Mouse (Mus musculus) intestine, embryonic 15.5 days (tissue): ENCODE data around the gene Marveld1. TPM values are rescaled to one million over a fixed set of nuclear protein-coding genes. Genes with fewer than 3 reads are reported as not detected.
A peak's percentile ranks its signal among the peaks of the same experiment; 100 is the strongest.

ENCODE experiments used
- ATAC-seq: fragments of 200-750 bp; cut with Nextera tagmentation; 2 replicates; pipeline ENCODE4 v1.8.0; 2017; ENCODE audit warnings: moderate TSS enrichment, moderate library complexity
- H3K27ac ChIP-seq: fragments of 300-500 bp; sonication (generic); 2 replicates; pipeline ENCODE4 v1.5.1; 2015; ENCODE audit warnings: mild to moderate bottlenecking, inconsistent platforms
- H3K27me3 ChIP-seq: fragments of 300-500 bp; sonication (generic); replicated peaks from 2 replicates; pipeline ENCODE4 v1.6.1; 2015; ENCODE audit warnings: inconsistent platforms
- H3K36me3 ChIP-seq: fragments of 300-500 bp; sonication (generic); 2 replicates; pipeline ENCODE4 v1.6.1; 2015; ENCODE audit warnings: inconsistent platforms
- H3K4me1 ChIP-seq: fragments of 300-500 bp; sonication (generic); replicated peaks from 2 replicates; pipeline ENCODE4 v1.6.1; 2015; ENCODE audit warnings: inconsistent platforms
- H3K4me2 ChIP-seq: fragments of 300-500 bp; sonication (generic); replicated peaks from 2 replicates; pipeline ENCODE4 v1.6.1; 2015; ENCODE audit warnings: mild to moderate bottlenecking, inconsistent platforms
- H3K4me3 ChIP-seq: fragments of 300-500 bp; sonication (generic); replicated peaks from 2 replicates; pipeline ENCODE4 v1.5.1; 2015; ENCODE audit warnings: inconsistent platforms
- H3K9ac ChIP-seq: fragments of 300-500 bp; sonication (generic); 2 replicates; pipeline ENCODE4 v1.6.1; 2015; ENCODE audit warnings: inconsistent platforms
- H3K9me3 ChIP-seq: fragments of 300-500 bp; sonication (generic); 2 replicates; pipeline ENCODE4 v1.6.1; 2016; ENCODE audit warnings: inconsistent platforms
- WGBS: fragments of 180-500 bp; shearing (Covaris S2); methylation state at CpG from one replicate; pipeline ENCODE4 v1.1.7; 2015; 5-methylcytosine and 5-hydroxymethylcytosine counted together
- polyA plus RNA-seq: library from polyadenylated mRNA; unstranded; fragments of >200 nt; fragmentation: Nextera tagmentation; extraction: Ambion mirVana; gene quantifications from 2 replicates; pipeline ENCODE4 v1.2.1, GENCODE M21; 2015

Marveld1 gene
- 9.4 and 12.3 TPM in 2 replicates for polyA plus RNA-seq

DNA sequence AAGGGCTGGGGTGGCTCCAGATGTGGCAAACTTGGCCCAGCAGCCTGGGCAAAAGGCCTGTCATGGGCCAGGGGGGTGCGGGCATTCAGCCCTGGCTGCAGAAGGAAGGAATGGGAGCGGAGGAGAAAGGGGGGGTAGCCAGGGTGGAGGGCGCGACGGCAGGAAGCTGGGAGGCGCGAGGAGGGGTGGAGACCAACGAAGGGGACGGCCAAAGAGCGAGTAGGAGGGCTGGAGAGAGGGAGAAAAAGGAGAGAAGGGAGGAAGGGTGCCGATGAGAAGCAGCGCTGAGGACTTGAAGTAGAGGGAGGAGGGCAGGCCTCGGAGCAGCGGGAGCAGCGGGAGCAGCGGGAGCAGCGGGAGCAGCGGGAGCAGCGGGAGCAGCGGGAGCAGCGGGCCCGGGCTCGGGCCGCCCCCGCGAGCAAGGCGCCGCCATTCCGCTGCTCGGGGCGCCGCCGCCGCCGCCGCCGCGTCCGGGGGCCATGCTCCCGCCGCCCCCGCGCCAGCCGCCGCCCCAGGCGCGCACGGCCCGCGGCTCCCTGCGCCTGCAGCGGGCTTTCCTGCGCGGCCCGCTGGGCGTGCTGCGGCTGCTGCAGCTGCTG lies at the start of gene Marveld1:
Marveld1 (plus strand) TSS at position 231 of the 599 bp plus-strand sequence.
- peak within 1 kb of the TSS; percentile 90 for H3K9ac ChIP-seq
- H3K27ac ChIP-seq = peak within 1 kb of the TSS; percentile 89
- peak; percentile 80 for ATAC-seq
- WGBS = 1% methylated on average over 35 of the region's 57 CpGs
- H3K9me3 ChIP-seq = no peaks in the 10 kb centered on the region
- peaks cover 36% of the 10 kb centered on the region for H3K4me1 ChIP-seq
- H3K36me3 ChIP-seq = no peaks in the 10 kb centered on the region
- peak within 1 kb of the TSS; percentile 72 for H3K4me3 ChIP-seq
- no peaks in the 10 kb centered on the region; the same call in 1 of the 2 replicates for H3K27me3 ChIP-seq
- peak within 1 kb of the TSS; percentile 93 for H3K4me2 ChIP-seq

DNA sequence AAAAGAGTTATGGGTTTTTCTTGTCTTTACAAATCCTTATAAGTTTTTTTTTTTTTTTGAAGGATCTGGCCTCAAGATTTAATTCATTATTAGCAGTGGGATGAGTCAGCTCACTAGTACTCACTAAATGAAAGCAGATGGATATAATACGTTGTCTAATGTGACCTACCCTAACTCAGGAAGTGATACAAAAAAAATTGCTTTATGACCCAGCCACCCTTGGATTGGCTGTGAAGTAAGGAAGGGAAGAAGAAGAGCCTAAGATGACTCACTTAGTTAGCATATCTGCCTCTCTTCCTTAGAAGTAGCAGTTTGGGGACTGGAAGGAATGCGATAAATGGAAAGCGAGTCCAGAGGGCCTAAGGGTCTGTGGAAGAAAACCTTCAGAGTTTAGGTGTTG lies 47.8 kb upstream of the Marveld1 start:
- Histone ChIP-seq H3K36me3 (peaks cover 5% of the 10 kb centered on the region; the same call in 1 of the 2 replicates), H3K4me2 (no peak overlapping the region), H3K27ac (no peak overlapping the region), H3K4me3 (no peak overlapping the region), H3K4me1 (no peaks in the 10 kb centered on the region), H3K9me3 (no peaks in the 10 kb centered on the region), H3K9ac (no peak overlapping the region), H3K27me3 (no peaks in the 10 kb centered on the region)
- no peak for ATAC-seq
- WGBS = 68% methylated on average over 3 of the region's 3 CpGs

DNA sequence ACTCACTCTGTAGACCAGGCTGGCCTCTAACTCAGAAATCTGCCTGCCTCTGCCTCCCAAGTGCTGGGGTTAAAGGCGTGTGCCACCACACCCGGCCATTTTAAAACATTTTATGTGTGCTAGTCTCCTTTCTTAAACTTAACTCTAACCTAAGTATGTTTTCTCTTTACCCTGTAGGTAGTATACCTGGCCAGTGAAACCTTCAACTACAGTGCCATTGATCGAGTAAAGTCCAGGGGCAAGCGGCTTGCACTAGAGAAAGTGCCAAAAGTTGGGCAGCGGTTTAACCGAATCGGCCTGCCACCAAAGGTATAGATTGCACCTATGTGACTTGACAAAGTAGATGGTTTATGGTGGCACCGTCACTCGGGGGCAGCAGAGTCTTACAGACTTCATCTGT lies 42.5 kb upstream of the Marveld1 start:
- no peak for ATAC-seq
- Histone ChIP-seq H3K27me3 (no peaks in the 10 kb centered on the region), H3K4me3 (no peak overlapping the region), H3K36me3 (peaks cover 14% of the 10 kb centered on the region; the same call in 1 of the 2 replicates), H3K27ac (no peak overlapping the region), H3K4me1 (no peaks in the 10 kb centered on the region), H3K9ac (no peak overlapping the region), H3K4me2 (no peak overlapping the region), H3K9me3 (no peaks in the 10 kb centered on the region)
- WGBS = 97% methylated on average over 9 of the region's 9 CpGs

DNA sequence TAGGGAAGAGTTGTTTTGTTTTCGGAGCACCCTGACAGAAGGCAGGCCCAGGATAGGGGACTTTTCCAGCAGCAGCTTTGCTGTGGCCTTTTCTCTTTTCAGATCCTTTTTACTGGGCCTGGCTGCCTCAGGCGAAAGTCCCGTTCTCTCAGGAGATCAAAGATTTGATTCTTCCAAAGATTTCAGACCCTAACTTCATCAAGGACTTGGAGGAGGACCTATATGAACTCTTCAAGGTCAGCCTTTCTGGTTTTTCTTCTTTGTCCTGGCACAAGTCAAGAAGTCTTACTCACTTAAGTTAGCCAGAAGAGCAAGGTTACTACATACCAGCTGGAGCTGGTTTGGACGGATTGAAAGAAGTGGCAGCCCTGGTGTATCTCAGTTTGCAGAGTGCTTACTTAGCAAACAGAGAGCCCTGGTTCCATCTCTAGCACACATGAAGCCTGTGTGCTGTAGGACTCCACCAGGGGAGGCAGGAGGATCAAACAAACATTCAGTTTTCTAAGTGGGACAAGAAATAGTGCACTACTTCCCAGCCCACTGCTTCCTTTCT lies 31.3 kb upstream of the Marveld1 start:
- Histone ChIP-seq H3K4me2 (no peak overlapping the region), H3K4me3 (no peak overlapping the region), H3K27ac (no peak overlapping the region), H3K9ac (no peak overlapping the region), H3K36me3 (peaks cover 21% of the 10 kb centered on the region), H3K9me3 (no peaks in the 10 kb centered on the region), H3K4me1 (no peaks in the 10 kb centered on the region), H3K27me3 (no peaks in the 10 kb centered on the region)
- no peak for ATAC-seq
- WGBS = 86% methylated on average over 4 of the region's 4 CpGs

DNA sequence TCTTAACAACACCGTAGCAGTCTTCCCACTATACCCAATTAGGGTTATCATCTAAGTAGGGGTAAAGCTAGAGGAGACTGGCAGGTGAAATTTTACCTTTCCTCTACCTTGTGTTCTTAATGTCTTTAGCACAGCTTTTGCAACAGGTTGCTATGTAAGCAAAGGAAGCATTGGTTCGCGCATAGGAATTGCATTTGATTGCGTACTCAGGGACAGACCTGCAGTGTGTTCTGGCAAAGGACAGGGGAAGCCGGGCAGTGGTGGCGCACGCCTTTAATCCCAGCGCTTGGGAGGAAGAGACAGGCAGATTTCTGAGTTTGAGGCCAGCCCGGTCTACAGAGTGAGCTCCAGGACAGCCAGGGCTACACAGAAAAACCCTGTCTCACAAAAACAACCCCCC lies 29.1 kb upstream of the Marveld1 start:
- no peak for ATAC-seq
- Histone ChIP-seq H3K4me1 (no peaks in the 10 kb centered on the region), H3K27ac (no peak overlapping the region), H3K27me3 (no peaks in the 10 kb centered on the region), H3K4me2 (no peak overlapping the region), H3K36me3 (peaks cover 29% of the 10 kb centered on the region), H3K4me3 (no peak overlapping the region), H3K9ac (no peak overlapping the region), H3K9me3 (no peaks in the 10 kb centered on the region)
- WGBS = 93% methylated on average over 9 of the region's 9 CpGs

DNA sequence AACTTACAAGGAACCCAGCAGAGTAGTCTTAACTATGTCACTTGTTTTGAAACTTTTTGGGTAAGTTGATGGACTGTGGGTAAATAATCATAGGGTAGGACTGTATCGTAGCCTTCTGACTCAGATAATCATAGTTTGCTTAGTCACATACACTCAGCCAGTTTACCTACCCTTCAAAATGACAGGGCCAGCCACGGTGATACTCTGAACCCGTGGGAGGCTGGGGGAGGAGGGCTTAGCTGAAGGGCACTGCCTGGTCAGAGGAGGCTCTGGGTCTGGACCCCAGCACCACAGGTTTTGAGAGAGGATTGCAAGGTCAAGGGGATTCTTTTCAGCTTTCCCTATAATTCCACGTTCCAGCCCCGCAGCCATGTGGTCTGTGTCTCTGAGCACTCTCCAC lies 28.6 kb upstream of the Marveld1 start:
- no peak overlapping the region for H3K9ac ChIP-seq
- 69% methylated on average over 5 of the region's 5 CpGs for WGBS
- ATAC-seq = no peak
- no peak overlapping the region for H3K4me2 ChIP-seq
- peaks cover 33% of the 10 kb centered on the region for H3K36me3 ChIP-seq
- H3K27ac ChIP-seq = no peak overlapping the region
- H3K27me3 ChIP-seq = no peaks in the 10 kb centered on the region
- H3K9me3 ChIP-seq = no peaks in the 10 kb centered on the region
- no peak overlapping the region for H3K4me3 ChIP-seq
- H3K4me1 ChIP-seq = no peaks in the 10 kb centered on the region

DNA sequence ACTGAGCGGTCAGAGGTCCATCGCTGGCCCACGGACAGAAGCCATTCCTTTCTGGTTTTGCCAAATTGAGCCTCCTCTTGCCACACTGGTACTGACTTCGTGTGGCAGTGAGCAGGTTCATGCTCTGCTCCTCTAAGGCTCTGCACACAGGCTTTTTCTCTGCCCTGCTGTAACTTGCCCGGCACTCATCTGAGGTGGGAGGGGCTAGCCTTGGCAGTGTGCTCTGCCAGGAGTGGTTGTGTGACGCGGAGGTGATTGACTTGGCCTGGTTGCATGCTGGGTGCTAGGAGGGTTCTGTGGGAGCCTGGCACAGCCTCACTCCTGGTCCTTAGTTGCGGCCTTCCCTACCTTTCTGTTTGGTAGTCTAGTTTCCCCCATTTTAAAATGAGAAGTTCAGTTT lies 26.7 kb upstream of the Marveld1 start:
- no peaks in the 10 kb centered on the region for H3K27me3 ChIP-seq
- no peak for ATAC-seq

DNA sequence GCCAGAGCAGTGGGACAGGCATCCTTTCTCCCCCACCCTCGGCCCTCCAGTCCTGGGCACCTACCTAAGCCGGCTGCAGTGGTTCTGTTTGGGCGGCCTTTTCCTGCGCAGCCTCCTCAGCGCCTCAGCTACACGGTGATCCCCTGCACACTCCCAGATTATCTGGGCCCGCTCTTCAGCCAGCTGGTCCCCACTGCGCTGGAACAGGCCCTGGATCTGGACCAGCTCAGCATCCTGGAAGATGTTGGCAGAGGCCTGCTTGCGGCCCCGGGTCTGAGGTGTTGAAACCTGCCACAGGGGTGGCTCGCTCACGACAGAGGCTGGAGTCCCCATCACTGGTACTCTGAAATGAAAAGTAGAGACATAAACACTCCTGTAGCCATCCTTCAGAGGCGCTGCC lies 22.5 kb upstream of the Marveld1 start:
- Histone ChIP-seq H3K9me3 (no peaks in the 10 kb centered on the region), H3K27me3 (no peaks in the 10 kb centered on the region), H3K4me3 (no peak overlapping the region), H3K4me2 (no peak overlapping the region), H3K36me3 (peaks cover 27% of the 10 kb centered on the region), H3K27ac (no peak overlapping the region), H3K4me1 (peaks cover 14% of the 10 kb centered on the region; the same call in 1 of the 2 replicates), H3K9ac (no peak overlapping the region)
- 87% methylated on average over 13 of the region's 13 CpGs for WGBS
- no peak for ATAC-seq

More for the DNA sequence above, 26.7 kb upstream of the Marveld1 start:
- no peak overlapping the region for H3K27ac ChIP-seq
- no peak overlapping the region for H3K4me3 ChIP-seq
- no peak overlapping the region for H3K4me2 ChIP-seq
- H3K4me1 ChIP-seq = no peaks in the 10 kb centered on the region
- H3K9ac ChIP-seq = no peak overlapping the region
- WGBS = 88% methylated on average over 8 of the region's 8 CpGs
- no peaks in the 10 kb centered on the region for H3K9me3 ChIP-seq
- H3K36me3 ChIP-seq = peaks cover 36% of the 10 kb centered on the region

DNA sequence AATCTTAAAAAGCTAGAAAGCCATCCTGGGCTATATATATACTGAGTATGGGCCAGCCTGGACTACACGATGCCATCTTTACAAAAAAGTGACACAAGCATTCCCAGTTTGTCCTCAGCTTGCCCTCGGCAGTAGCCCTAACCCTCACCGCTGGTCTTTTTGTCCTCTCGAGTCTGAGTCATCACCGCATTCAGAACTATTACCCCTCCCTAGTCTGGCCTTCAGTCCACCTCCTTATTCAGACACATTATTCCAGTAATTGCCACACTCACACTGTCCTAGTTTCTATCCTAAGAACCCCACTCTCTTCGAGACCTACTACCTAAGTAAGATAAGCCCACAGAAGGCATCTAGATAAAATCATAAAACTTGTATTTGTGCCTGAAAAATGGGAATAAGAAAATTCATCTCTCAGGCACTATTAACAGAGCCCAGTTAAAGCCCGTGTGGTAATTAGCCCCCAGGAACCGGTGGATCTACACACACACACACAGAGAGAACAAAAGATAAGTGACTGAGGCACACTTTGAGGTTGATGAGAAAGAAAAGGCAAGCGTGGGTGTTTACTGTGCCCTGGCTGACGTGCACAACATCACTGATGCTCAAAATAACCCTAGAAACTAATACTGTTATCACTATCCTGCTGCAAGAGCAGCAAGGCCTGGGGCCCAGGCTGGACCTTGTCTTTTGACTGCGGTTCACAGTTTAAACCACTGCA lies 21.5 kb upstream of the Marveld1 start:
- H3K27me3 ChIP-seq = no peaks in the 10 kb centered on the region
- H3K4me3 ChIP-seq = no peak overlapping the region
- H3K27ac ChIP-seq = no peak overlapping the region
- peaks cover 23% of the 10 kb centered on the region; the same call in 1 of the 2 replicates for H3K4me1 ChIP-seq
- 83% methylated on average over 11 of the region's 11 CpGs for WGBS
- no peaks in the 10 kb centered on the region for H3K9me3 ChIP-seq
- H3K4me2 ChIP-seq = no peak overlapping the region
- H3K9ac ChIP-seq = no peak overlapping the region
- no peak for ATAC-seq
- peaks cover 20% of the 10 kb centered on the region for H3K36me3 ChIP-seq

DNA sequence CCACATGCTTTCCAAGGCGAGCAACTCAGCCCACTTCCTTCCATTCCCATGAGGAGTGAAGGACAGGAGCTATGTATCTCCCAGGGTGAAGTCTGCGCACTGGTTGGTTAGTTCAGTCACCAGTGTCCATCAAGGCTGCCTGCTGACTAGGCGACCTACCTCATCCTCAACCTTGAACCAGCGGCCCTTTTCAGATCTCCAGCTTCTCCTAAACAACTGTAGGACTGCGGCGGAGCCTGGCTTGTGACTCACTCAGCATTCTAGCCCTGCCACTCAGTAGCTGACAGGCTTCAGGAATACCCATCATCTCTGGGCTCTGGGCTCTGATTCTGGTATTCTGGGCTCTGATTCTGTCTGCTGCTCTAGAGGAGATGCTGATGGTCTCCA lies 21.0 kb upstream of the Marveld1 start:
- Histone ChIP-seq H3K4me2 (no peak overlapping the region), H3K4me3 (no peak overlapping the region)
- ATAC-seq = no peak

DNA sequence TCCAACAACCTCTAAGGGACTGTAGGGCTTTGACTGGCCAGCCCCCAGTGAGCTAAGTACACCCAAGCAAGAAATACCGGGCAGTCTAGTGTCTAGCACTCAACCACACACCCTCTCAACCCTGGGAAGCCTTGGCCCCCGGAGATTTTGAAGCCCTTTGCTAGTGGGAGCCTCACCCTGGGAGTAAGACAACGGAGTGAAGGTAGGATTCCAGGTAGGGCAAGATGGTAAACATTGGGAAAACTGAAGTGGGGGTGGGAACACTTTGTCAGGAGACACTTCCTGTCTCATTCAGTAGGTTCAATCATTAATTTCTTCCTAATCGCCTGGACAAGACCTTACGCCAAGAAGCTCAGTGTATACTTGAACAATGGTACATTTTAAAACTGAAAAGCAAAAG lies 20.2 kb upstream of the Marveld1 start:
- no peak for ATAC-seq
- Histone ChIP-seq H3K4me3 (no peak overlapping the region), H3K27me3 (no peaks in the 10 kb centered on the region), H3K27ac (no peak overlapping the region), H3K36me3 (peaks cover 15% of the 10 kb centered on the region), H3K4me1 (peaks cover 23% of the 10 kb centered on the region; the same call in 1 of the 2 replicates), H3K9me3 (no peaks in the 10 kb centered on the region), H3K4me2 (peak overlapping the region; percentile 88), H3K9ac (no peak overlapping the region)
- WGBS = 60% methylated on average over 5 of the region's 5 CpGs

More for the DNA sequence above, 21.0 kb upstream of the Marveld1 start:
- no peak overlapping the region for H3K27ac ChIP-seq
- H3K27me3 ChIP-seq = no peaks in the 10 kb centered on the region
- H3K9me3 ChIP-seq = no peaks in the 10 kb centered on the region
- WGBS = 89% methylated on average over 6 of the region's 6 CpGs
- H3K36me3 ChIP-seq = peaks cover 15% of the 10 kb centered on the region
- H3K9ac ChIP-seq = no peak overlapping the region
- peaks cover 23% of the 10 kb centered on the region; the same call in 1 of the 2 replicates for H3K4me1 ChIP-seq

DNA sequence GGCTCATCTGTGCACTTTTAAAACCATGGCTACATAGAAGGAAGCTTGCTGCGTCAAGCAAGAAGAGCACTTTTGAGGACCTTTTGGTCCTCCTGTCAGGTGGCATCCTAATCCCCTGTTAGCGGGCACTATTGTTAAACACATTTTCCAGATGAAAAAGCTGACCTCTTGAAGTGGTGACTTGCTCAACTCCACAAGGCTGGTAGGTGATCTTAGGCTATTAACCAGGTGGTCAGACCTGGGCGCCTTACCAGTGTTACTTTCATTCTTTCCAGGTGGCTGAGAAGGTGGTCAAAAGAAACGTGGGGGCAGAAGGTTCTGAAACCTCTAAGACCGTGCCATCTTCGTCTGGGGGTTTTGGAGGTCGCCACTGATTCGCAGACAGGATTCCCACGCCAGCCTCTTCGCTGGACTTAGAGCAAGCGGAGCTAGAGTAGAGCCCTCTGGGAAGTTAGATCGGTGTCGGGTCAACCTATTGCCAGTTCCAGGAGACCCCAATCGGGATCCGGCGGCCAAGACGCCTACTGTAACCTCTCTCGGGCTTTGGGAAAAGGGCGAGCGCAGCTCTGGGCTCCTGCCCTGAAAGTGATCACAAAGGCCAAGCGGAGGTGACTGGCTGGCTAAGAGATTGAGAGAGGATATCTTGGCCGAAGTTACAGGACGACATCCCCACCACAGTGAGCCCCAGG lies 19.0 kb upstream of the Marveld1 start:
- Histone ChIP-seq H3K4me1 (peaks cover 23% of the 10 kb centered on the region; the same call in 1 of the 2 replicates), H3K9me3 (no peaks in the 10 kb centered on the region), H3K4me2 (peak overlapping the region; percentile 88), H3K27ac (peak overlapping the region; percentile 91), H3K36me3 (peaks cover 9% of the 10 kb centered on the region), H3K9ac (peak overlapping the region; percentile 74), H3K4me3 (peak overlapping the region; percentile 62), H3K27me3 (no peaks in the 10 kb centered on the region)
- ATAC-seq = no peak
- 5% methylated on average over 23 of the region's 23 CpGs for WGBS
